8 mouse cellular contexts compared by ENCODE assay signal in the genomic region with DNA sequence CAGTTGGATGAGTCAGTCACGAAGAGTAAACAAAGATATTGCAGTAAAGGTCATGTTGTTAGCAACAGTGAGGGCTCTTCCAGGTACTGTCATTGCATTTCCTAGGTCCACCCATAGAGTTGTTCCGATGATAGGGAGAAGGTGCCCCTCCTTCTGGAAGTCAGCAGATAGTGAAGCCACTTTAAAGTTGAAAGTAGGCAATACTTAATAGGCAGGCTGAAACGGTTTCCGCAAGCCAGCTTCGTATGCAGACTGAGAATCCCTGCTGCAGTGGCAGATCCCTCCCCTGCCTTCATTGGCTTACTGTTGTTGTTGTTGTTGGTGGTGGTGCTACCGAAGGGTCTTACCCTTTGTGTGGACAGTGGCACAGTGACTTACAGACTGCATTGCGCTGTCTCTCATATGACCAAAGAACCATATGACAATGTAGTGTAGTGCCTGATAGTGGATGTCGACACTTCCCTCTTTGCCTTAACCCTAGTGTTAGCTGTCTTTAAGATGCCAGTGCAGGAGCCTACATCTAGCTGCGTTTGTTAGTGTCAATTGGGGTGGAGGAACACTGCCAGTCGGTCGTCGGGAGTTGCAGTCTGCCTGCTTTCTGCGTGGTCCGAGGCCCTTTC. TPM values are rescaled to one million over a fixed set of nuclear protein-coding genes. Genes with fewer than 3 reads are reported as not detected.
DNase-seq lines count a peak whose midpoint lies in the region; ATAC-seq lines count a peak whose summit lies in the region.

No protein-coding gene starts in this region.

- H3K27me3 ChIP-seq in forebrain, embryonic 15.5 days = no peaks in the 10 kb centered on the region
- no peaks in the 10 kb centered on the region for H3K27me3 ChIP-seq in liver, embryonic 11.5 days (replicated peaks; ENCODE audit: control insufficient read depth, insufficient read depth, low read length)

- peaks cover 38% of the 10 kb centered on the region for H3K4me1 ChIP-seq in forebrain, embryonic 15.5 days
- no peaks in the 10 kb centered on the region for H3K4me1 ChIP-seq in liver, embryonic 11.5 days (replicated peaks; ENCODE audit: control insufficient read depth, insufficient read depth, low read length)

- H3K4me3 ChIP-seq in forebrain, embryonic 15.5 days = peak overlapping the region; percentile 76
- peak overlapping the region; percentile 64 for H3K4me3 ChIP-seq in liver, embryonic 11.5 days (ENCODE audit: low read depth, low read length)

- H3K9ac ChIP-seq in forebrain, embryonic 15.5 days (replicated peaks) = peak overlapping the region; percentile 82
- peak overlapping the region; percentile 60 for H3K9ac ChIP-seq in liver, embryonic 11.5 days (ENCODE audit: low read depth, low read length)

- H3K36me3 ChIP-seq in forebrain, embryonic 15.5 days = no peaks in the 10 kb centered on the region
- H3K36me3 ChIP-seq in liver, embryonic 11.5 days (ENCODE audit: control insufficient read depth, insufficient read depth, low read length) = no peaks in the 10 kb centered on the region

- intact Hi-C loops in heart, postnatal 36 days (cut with DNase I) = loop anchor here (1.0 kb wide), 1 partner anchor 21 kb away; no protein-coding TSS in a partner anchor

- H3K4me2 ChIP-seq in forebrain, embryonic 15.5 days (replicated peaks) = peak overlapping the region; percentile 51
- peak overlapping the region; percentile 76 for H3K4me2 ChIP-seq in liver, embryonic 11.5 days

- peak; percentile 65 for ATAC-seq in forebrain, embryonic 15.5 days (replicated peaks)
- ATAC-seq in liver, embryonic 11.5 days (replicated peaks; ENCODE audit: low FRiP score) = peak; percentile 44

- DNase-seq in heart, adult 8-10 months (ENCODE audit: low spot score) = peak; percentile 4
- no peak for DNase-seq in heart, postnatal 36 days
- peak; percentile 42 for DNase-seq in R1 (ENCODE audit: low read depth, low spot score)
- no peak for DNase-seq in liver, embryonic 11.5 days (ENCODE audit: low spot score)
- DNase-seq in naive thymus-derived CD4-positive, alpha-beta T cell, adult 2 months (ENCODE audit: low read depth) = peak; percentile 53
- no peak for DNase-seq in gastrocnemius, postnatal 10 days
- no peak for DNase-seq in embryo, embryonic 10.5 days (ENCODE audit: low spot score)

- no peaks in the 10 kb centered on the region for H3K9me3 ChIP-seq in forebrain, embryonic 15.5 days
- H3K9me3 ChIP-seq in liver, embryonic 11.5 days (ENCODE audit: control insufficient read depth, low read length) = no peaks in the 10 kb centered on the region

- H3K27ac ChIP-seq in forebrain, embryonic 15.5 days (replicated peaks) = peak overlapping the region; percentile 89
- H3K27ac ChIP-seq in liver, embryonic 11.5 days (ENCODE audit: low read depth, low read length) = no peak overlapping the region

- 18% methylated on average over 14 of the region's 14 CpGs for WGBS in forebrain, embryonic 15.5 days
- WGBS in liver, embryonic 11.5 days = 16% methylated on average over 14 of the region's 14 CpGs

RNA-seq across cellular contexts. Expression of a gene that starts 0.4 kb away (rescaled TPM):
- total RNA-seq in heart, adult 8-10 months (2022) = 1 to 10 TPM; 5.9 to 7.5 (median 6.7) TPM
- 1 to 10 TPM; 6.4 to 9.3 TPM for total RNA-seq in heart, postnatal 36 days (2021)
- polyA plus RNA-seq in forebrain, embryonic 15.5 days (2015; fragmentation: Nextera tagmentation; extraction: Ambion mirVana) = 28.6 and 29.8 TPM in 2 replicates
- 4.9 and 7.7 TPM in 2 replicates for polyA plus RNA-seq in liver, embryonic 11.5 days (2014; fragmentation: Nextera tagmentation; extraction: Ambion mirVana)
- total RNA-seq in gastrocnemius, postnatal 10 days (2021) = 10 to 100 TPM in 1 of 2 experiments, 1 to 10 TPM in 1; 8.6 to 12.5 TPM

Comparison
In these comparisons a context has a peak if more than half of its experiments do, and no peak if none do; other contexts are left out.
1. DNase-seq: peak in heart, adult 8-10 months (single experiment), R1 (single experiment) and naive thymus-derived CD4-positive, alpha-beta T cell, adult 2 months (single experiment); none in heart, postnatal 36 days (0 of 2), liver, embryonic 11.5 days (single experiment), gastrocnemius, postnatal 10 days (single experiment) and embryo, embryonic 10.5 days (single experiment).